Mouse (Mus musculus) myocyte (in vitro differentiated cells): ENCODE data around the gene Brpf1. TPM values are rescaled to one million over a fixed set of nuclear protein-coding genes. Genes with fewer than 3 reads are reported as not detected.

Experiments
- H3K27me3 ChIP-seq: one replicate; pipeline ENCODE4 v1.6.1; 2011; ENCODE audit not compliant: control insufficient read depth, insufficient read depth, insufficient read length
- H3K36me3 ChIP-seq: one replicate; pipeline ENCODE4 v1.6.1; 2011; ENCODE audit not compliant: control insufficient read depth, insufficient read depth
- H3K4me2 ChIP-seq: one replicate; pipeline ENCODE4 v1.6.1; 2011; ENCODE audit warnings: low read depth, control low read depth
- H3K4me3 ChIP-seq: one replicate; pipeline ENCODE4 v1.5.1; 2011; ENCODE audit warnings: mild to moderate bottlenecking, control low read depth, moderate library complexity
- H3K79me2 ChIP-seq: one replicate; pipeline ENCODE4 v1.6.1; 2011; ENCODE audit not compliant: control insufficient read depth, insufficient read depth
- H3ac ChIP-seq: one replicate; pipeline ENCODE4 v1.6.1; 2011; ENCODE audit not compliant: control insufficient read depth, insufficient read length
- CEBPB ChIP-seq: IDR thresholded peaks from 2 replicates; pipeline ENCODE4 v1.6.1; 2011; ENCODE audit warnings: mild to moderate bottlenecking, moderate library complexity; ENCODE audit not compliant: poor library complexity, insufficient read depth, severe bottlenecking
- E2F4 ChIP-seq: IDR thresholded peaks from one replicate; pipeline ENCODE4 v1.6.1; 2011; ENCODE audit warnings: mild to moderate bottlenecking, control low read depth, moderate library complexity; ENCODE audit not compliant: insufficient read depth
- MAX ChIP-seq: IDR thresholded peaks from one replicate; pipeline ENCODE4 v1.6.1; 2011; ENCODE audit warnings: low read depth, mild to moderate bottlenecking, control low read depth
- MYOD1 ChIP-seq, 3 experiments: IDR thresholded peaks; one replicate each; pipeline ENCODE4 v1.6.1; 2011; ENCODE audit warnings: control low read depth in 2 of 3, low read depth in 2 of 3, mild to moderate bottlenecking in 2 of 3, moderate library complexity in 1 of 3; ENCODE audit not compliant: insufficient read length in 2 of 3, control insufficient read depth in 1 of 3
- MYOG ChIP-seq, 3 experiments: IDR thresholded peaks; one replicate each; pipeline ENCODE4 v1.6.1; 2011; ENCODE audit warnings: control low read depth in 2 of 3, low read depth in 2 of 3, mild to moderate bottlenecking in 2 of 3; ENCODE audit not compliant: insufficient read length in 2 of 3, control insufficient read depth in 1 of 3, insufficient read depth in 1 of 3
- POLR2A ChIP-seq: IDR thresholded peaks from one replicate; pipeline ENCODE4 v1.6.1; 2011; ENCODE audit warnings: low read depth, mild to moderate bottlenecking, control low read depth, moderate library complexity; ENCODE audit not compliant: insufficient read length
- POLR2AphosphoS2 ChIP-seq: IDR thresholded peaks from one replicate; pipeline ENCODE4 v1.6.1; 2011; ENCODE audit warnings: low read depth, control low read depth; ENCODE audit not compliant: insufficient read length
- REST ChIP-seq: IDR thresholded peaks from one replicate; pipeline ENCODE4 v1.6.1; 2011; ENCODE audit warnings: mild to moderate bottlenecking, control low read depth, moderate library complexity; ENCODE audit not compliant: insufficient read depth, insufficient read length
- SRF ChIP-seq: IDR thresholded peaks from one replicate; pipeline ENCODE4 v1.6.1; 2011; ENCODE audit warnings: low read depth; ENCODE audit not compliant: control insufficient read depth, insufficient read length
- TCF12 ChIP-seq: IDR thresholded peaks from one replicate; pipeline ENCODE4 v1.6.1; 2011; ENCODE audit warnings: mild to moderate bottlenecking, control low read depth; ENCODE audit not compliant: poor library complexity, insufficient read depth, severe bottlenecking
- TCF3 ChIP-seq: IDR thresholded peaks from one replicate; pipeline ENCODE4 v1.6.1; 2011; ENCODE audit warnings: low read depth, control low read depth; ENCODE audit not compliant: insufficient read length
- USF1 ChIP-seq: IDR thresholded peaks from one replicate; pipeline ENCODE4 v1.6.1; 2011; ENCODE audit warnings: low read depth, mild to moderate bottlenecking, control low read depth, moderate library complexity
- polyA plus RNA-seq: library from polyadenylated mRNA; unstranded; fragments of >200 nt; fragmentation: generic; extraction: Trizol; gene quantifications from one replicate; pipeline ENCODE4 v1.2.1, GENCODE M21; 2012; ENCODE audit warnings: missing spikeins

Gene Brpf1
- polyA plus RNA-seq, 1 experiment = 15.0 TPM

DNA sequence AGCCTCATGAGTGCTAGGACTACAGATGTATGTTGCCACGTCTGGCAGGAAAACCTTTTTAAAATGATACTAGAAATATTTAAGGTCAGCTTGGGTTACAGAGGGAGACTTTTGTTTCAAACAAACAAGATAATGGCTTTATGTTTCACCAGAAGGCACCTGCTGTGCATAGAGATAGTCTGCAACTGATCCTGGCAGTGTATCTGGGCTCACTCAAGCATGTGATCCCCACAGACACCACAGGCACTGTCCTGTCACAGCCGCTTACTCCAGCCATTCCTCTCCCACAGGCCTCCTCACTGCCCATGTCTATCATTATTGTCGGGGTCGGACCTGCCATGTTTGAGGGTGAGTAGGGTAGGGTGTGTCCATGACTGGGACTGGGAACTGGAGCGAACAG lies 5.6 kb upstream of the Brpf1 start:
- Histone ChIP-seq H3K36me3 (no peaks in the 10 kb centered on the region), H3K79me2 (no peaks in the 10 kb centered on the region), H3K4me2 (no peak overlapping the region), H3K4me3 (no peak overlapping the region), H3ac (no peak overlapping the region), H3K27me3 (peaks cover 8% of the 10 kb centered on the region)
- TF ChIP-seq SRF (no peak), REST (no peak), POLR2AphosphoS2 (no peak), TCF3 (no peak), CEBPB (no peak), MAX (no peak), MYOD1 (IDR thresholded peaks at IDR 0.05; ENCODE audit: control insufficient read depth in 1 of 3, insufficient read length in 2 of 3, low read depth in 2 of 3) (no peak), E2F4 (no peak), POLR2A (no peak), USF1 (no peak), MYOG (IDR thresholded peaks at IDR 0.05; ENCODE audit: control insufficient read depth in 1 of 3, insufficient read depth in 1 of 3, insufficient read length in 2 of 3, low read depth in 2 of 3) (no peak), TCF12 (no peak)

DNA sequence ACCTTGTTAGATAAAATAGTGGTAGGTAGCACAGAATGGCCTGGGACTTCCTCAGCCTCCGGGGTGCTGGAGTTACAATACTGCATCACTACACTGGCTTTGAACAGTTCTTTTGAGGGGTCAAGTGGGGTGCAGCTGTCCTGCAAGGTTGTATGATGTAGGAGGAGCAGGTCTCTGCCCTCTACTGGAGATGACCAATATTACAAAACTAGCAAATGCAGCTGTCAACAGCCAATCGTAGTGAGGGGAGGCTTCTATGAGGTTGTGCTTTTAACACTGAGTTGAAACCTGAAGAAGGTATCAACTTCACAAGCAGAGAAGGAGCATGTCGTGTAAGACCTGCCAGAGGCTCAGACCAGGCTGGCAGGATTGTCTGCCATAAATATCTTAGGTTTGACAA lies 4.7 kb upstream of the Brpf1 start:
- H3K79me2 ChIP-seq = no peaks in the 10 kb centered on the region
- TF ChIP-seq MYOD1 (IDR thresholded peaks at IDR 0.05; ENCODE audit: control insufficient read depth in 1 of 3, insufficient read length in 2 of 3, low read depth in 2 of 3) (peak; percentile 83 to 89 (median 86)), REST (no peak), SRF (no peak), CEBPB (no peak), POLR2AphosphoS2 (no peak), USF1 (no peak), MYOG (IDR thresholded peaks at IDR 0.05; ENCODE audit: control insufficient read depth in 1 of 3, insufficient read depth in 1 of 3, insufficient read length in 2 of 3, low read depth in 2 of 3) (peak in 1 of 3 experiments; percentile 73)
- no peak overlapping the region for H3K4me2 ChIP-seq
- H3K36me3 ChIP-seq = no peaks in the 10 kb centered on the region
- H3K4me3 ChIP-seq = no peak overlapping the region
- H3K27me3 ChIP-seq = peaks cover 8% of the 10 kb centered on the region
- no peak overlapping the region for H3ac ChIP-seq

GRCm38 (mm10) chr6:113306322-113306985 lies 483 bp upstream of the Brpf1 start:
- Histone ChIP-seq H3K4me3 (peak overlapping the region; percentile 90), H3ac (peak overlapping the region; percentile 75), H3K4me2 (peak overlapping the region; percentile 97), H3K36me3 (peaks cover 5% of the 10 kb centered on the region), H3K27me3 (peaks cover 8% of the 10 kb centered on the region), H3K79me2 (peaks cover 42% of the 10 kb centered on the region)
- TF ChIP-seq MYOD1 (IDR thresholded peaks at IDR 0.05; ENCODE audit: control insufficient read depth in 1 of 3, insufficient read length in 2 of 3, low read depth in 2 of 3) (peak in 1 of 3 experiments; percentile 39), CEBPB (no peak), POLR2A (peak; percentile 46), SRF (peak; percentile 90), POLR2AphosphoS2 (no peak), MYOG (IDR thresholded peaks at IDR 0.05; ENCODE audit: control insufficient read depth in 1 of 3, insufficient read depth in 1 of 3, insufficient read length in 2 of 3, low read depth in 2 of 3) (peak in 1 of 3 experiments; percentile 34)

DNA sequence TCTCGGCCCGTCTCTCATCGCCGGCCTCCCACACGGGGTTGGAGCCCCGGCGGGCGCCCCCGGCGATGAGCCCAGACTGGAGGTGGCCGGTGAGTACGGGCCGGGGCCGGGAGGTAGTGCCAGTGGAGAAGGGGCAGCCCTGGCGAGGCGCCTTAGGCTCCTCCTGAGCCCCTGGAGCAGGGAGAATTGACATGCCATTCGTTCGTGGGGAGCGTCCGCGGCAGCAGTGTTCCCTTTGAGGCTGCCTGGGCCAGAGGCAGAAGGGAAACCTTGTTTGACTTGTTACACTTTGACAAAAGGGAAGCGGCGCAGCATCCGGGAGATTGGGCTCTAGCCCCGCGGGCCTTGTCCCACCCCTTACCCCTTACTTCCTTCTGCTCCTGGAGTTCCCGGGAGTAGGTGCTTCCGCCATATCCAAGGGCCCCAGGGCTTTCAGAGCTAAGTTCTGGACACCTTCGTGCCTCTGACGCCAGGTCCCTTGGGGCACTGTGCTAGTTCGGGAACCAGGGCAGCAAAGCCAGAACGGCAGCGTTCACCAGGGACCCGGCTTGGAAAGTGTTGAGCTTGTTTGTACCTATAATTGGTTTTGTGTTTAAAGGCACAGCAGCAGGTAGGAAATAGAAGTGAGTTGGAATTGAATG lies 664 bp downstream of the Brpf1 start:
- Histone ChIP-seq H3K27me3 (peaks cover 8% of the 10 kb centered on the region), H3K4me2 (peak overlapping the region; percentile 93), H3K4me3 (peak overlapping the region; percentile 90), H3ac (peak overlapping the region; percentile 75), H3K79me2 (peaks cover 53% of the 10 kb centered on the region), H3K36me3 (peaks cover 11% of the 10 kb centered on the region)
- TF ChIP-seq MYOG (IDR thresholded peaks at IDR 0.05; ENCODE audit: control insufficient read depth in 1 of 3, insufficient read depth in 1 of 3, insufficient read length in 2 of 3, low read depth in 2 of 3) (no peak), MAX (no peak), E2F4 (no peak), REST (no peak), MYOD1 (IDR thresholded peaks at IDR 0.05; ENCODE audit: control insufficient read depth in 1 of 3, insufficient read length in 2 of 3, low read depth in 2 of 3) (no peak)

DNA sequence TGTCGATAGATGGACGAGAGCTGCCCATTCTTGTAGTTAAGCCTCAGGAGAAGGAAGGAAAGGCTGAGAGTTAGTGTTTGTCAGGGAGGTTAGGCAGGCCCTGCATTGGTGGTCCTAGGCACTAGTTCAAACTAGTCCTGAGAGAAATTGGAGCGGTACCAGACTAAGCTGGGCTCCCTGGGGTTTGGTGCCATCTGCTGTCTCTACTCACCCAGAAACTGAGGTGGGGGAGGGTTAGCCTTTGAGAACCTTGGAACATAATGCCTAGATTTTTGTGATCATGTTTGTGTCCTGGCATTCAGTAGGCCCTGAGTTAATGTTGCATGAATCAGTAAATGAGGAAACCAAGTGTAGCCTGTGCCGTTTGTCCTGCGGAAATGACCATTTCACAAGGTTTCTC lies 1.2 kb downstream of the Brpf1 start:
- TF ChIP-seq MYOG (IDR thresholded peaks at IDR 0.05; ENCODE audit: control insufficient read depth in 1 of 3, insufficient read depth in 1 of 3, insufficient read length in 2 of 3, low read depth in 2 of 3) = no peak
- TF ChIP-seq MYOD1 (IDR thresholded peaks at IDR 0.05; ENCODE audit: control insufficient read depth in 1 of 3, insufficient read length in 2 of 3, low read depth in 2 of 3) = peak in 1 of 3 experiments; percentile 1
- H3ac ChIP-seq = peak overlapping the region; percentile 75
- peaks cover 17% of the 10 kb centered on the region for H3K36me3 ChIP-seq
- H3K4me2 ChIP-seq = peak overlapping the region; percentile 93
- peaks cover 59% of the 10 kb centered on the region for H3K79me2 ChIP-seq
- H3K4me3 ChIP-seq = peak overlapping the region; percentile 90
- H3K27me3 ChIP-seq = peaks cover 8% of the 10 kb centered on the region
